Mouse (Mus musculus): ENCODE measurements around the gene Olfr785. TPM values are rescaled to one million over a fixed set of nuclear protein-coding genes. Genes with fewer than 3 reads are reported as not detected.
"Not testable (repeated sequence)": the region's sequence is repeated elsewhere in the genome, so short reads cannot be mapped to it uniquely, and the experiment has no call there.

Gene Olfr785
- polyA plus RNA-seq (2015; fragmentation: Nextera tagmentation; extraction: Ambion mirVana) = not detected in 2 replicates

GRCm38 (mm10) chr10:129405126-129405525 lies at the start of gene Olfr785:
Olfr785 (plus strand) TSS chr10:129405426.
- Histone ChIP-seq H3K27me3 (ENCODE audit: control insufficient read depth, insufficient read depth, low read depth, low read length) (no peaks in the 10 kb centered on the region), H3K27ac (ENCODE audit: low read length) (no peak within 1 kb of the TSS), H3K9me3 (ENCODE audit: control insufficient read depth, low read length) (no peaks in the 10 kb centered on the region), H3K4me2 (ENCODE audit: low read depth, low read length) (no peak within 1 kb of the TSS), H3K36me3 (ENCODE audit: control insufficient read depth, insufficient read depth, low read length) (no peaks in the 10 kb centered on the region), H3K4me1 (replicated peaks; ENCODE audit: control insufficient read depth, insufficient read depth, low read length) (no peaks in the 10 kb centered on the region), H3K4me3 (ENCODE audit: low read length) (no peak within 1 kb of the TSS), H3K9ac (ENCODE audit: low read length) (no peak within 1 kb of the TSS)
- no peak for ATAC-seq (ENCODE audit: low read depth)
- WGBS = 63% methylated on average over 2 of the region's 2 CpGs

- not testable (repeated sequence) for H3K9ac ChIP-seq (ENCODE audit: low read length); H3K4me2 ChIP-seq (ENCODE audit: low read depth, low read length); H3K9me3 ChIP-seq (ENCODE audit: control insufficient read depth, low read length); H3K27ac ChIP-seq (ENCODE audit: low read length); ATAC-seq (ENCODE audit: low read depth); H3K4me1 ChIP-seq (replicated peaks; ENCODE audit: control insufficient read depth, insufficient read depth, low read length); H3K4me3 ChIP-seq (ENCODE audit: low read length); H3K27me3 ChIP-seq (ENCODE audit: control insufficient read depth, insufficient read depth, low read depth, low read length); H3K36me3 ChIP-seq (ENCODE audit: control insufficient read depth, insufficient read depth, low read length)
- 79% methylated on average over 4 of the region's 4 CpGs for WGBS
These were observed 48.7 kb upstream of the Olfr785 start for GRCm38 (mm10) chr10:129356496-129356895.

- Histone ChIP-seq H3K4me1 (replicated peaks; ENCODE audit: control insufficient read depth, insufficient read depth, low read length) (no peaks in the 10 kb centered on the region), H3K27ac (ENCODE audit: low read length) (no peak overlapping the region), H3K4me2 (ENCODE audit: low read depth, low read length) (no peak overlapping the region), H3K36me3 (ENCODE audit: control insufficient read depth, insufficient read depth, low read length) (no peaks in the 10 kb centered on the region), H3K9ac (ENCODE audit: low read length) (no peak overlapping the region), H3K9me3 (ENCODE audit: control insufficient read depth, low read length) (no peaks in the 10 kb centered on the region), H3K27me3 (ENCODE audit: control insufficient read depth, insufficient read depth, low read depth, low read length) (no peaks in the 10 kb centered on the region), H3K4me3 (ENCODE audit: low read length) (no peak overlapping the region)
- ATAC-seq (ENCODE audit: low read depth) = no peak
- 73% methylated on average over 5 of the region's 5 CpGs for WGBS
These were observed 47.9 kb upstream of the Olfr785 start for GRCm38 (mm10) chr10:129357307-129357706.

GRCm38 (mm10) chr10:129374051-129374450 lies 31.2 kb upstream of the Olfr785 start:
- not testable (repeated sequence) for H3K4me1 ChIP-seq (replicated peaks; ENCODE audit: control insufficient read depth, insufficient read depth, low read length); H3K36me3 ChIP-seq (ENCODE audit: control insufficient read depth, insufficient read depth, low read length); H3K9ac ChIP-seq (ENCODE audit: low read length); H3K9me3 ChIP-seq (ENCODE audit: control insufficient read depth, low read length); H3K27me3 ChIP-seq (ENCODE audit: control insufficient read depth, insufficient read depth, low read depth, low read length); H3K27ac ChIP-seq (ENCODE audit: low read length); H3K4me3 ChIP-seq (ENCODE audit: low read length); ATAC-seq (ENCODE audit: low read depth); H3K4me2 ChIP-seq (ENCODE audit: low read depth, low read length)
- WGBS = 84% methylated on average over 5 of the region's 5 CpGs

- Histone ChIP-seq H3K36me3 (ENCODE audit: control insufficient read depth, insufficient read depth, low read length) (no peaks in the 10 kb centered on the region), H3K4me1 (replicated peaks; ENCODE audit: control insufficient read depth, insufficient read depth, low read length) (no peaks in the 10 kb centered on the region), H3K27me3 (ENCODE audit: control insufficient read depth, insufficient read depth, low read depth, low read length) (no peaks in the 10 kb centered on the region), H3K9me3 (ENCODE audit: control insufficient read depth, low read length) (no peaks in the 10 kb centered on the region), H3K9ac (ENCODE audit: low read length) (no peak within 1 kb of the TSS), H3K4me2 (ENCODE audit: low read depth, low read length) (no peak within 1 kb of the TSS), H3K27ac (ENCODE audit: low read length) (no peak within 1 kb of the TSS), H3K4me3 (ENCODE audit: low read length) (no peak within 1 kb of the TSS)
- ATAC-seq (ENCODE audit: low read depth) = no peak
These were observed 21.4 kb upstream of the Olfr785 start, which contains the start of gene Olfr784 for GRCm38 (mm10) chr10:129383783-129384182. Olfr784 (plus strand) TSS chr10:129384083.

- WGBS = 48% methylated on average over 5 of the region's 5 CpGs
- no peak for ATAC-seq (ENCODE audit: low read depth)
- no peak overlapping the region for H3K27ac ChIP-seq (ENCODE audit: low read length)
- no peaks in the 10 kb centered on the region for H3K4me1 ChIP-seq (replicated peaks; ENCODE audit: control insufficient read depth, insufficient read depth, low read length)
- no peaks in the 10 kb centered on the region for H3K27me3 ChIP-seq (ENCODE audit: control insufficient read depth, insufficient read depth, low read depth, low read length)
- H3K9ac ChIP-seq (ENCODE audit: low read length) = no peak overlapping the region
- no peaks in the 10 kb centered on the region for H3K36me3 ChIP-seq (ENCODE audit: control insufficient read depth, insufficient read depth, low read length)
- no peak overlapping the region for H3K4me2 ChIP-seq (ENCODE audit: low read depth, low read length)
- 0 out of 2 replicates have a peak, but pooled peaks cover 2% of the 10 kb centered on the region for H3K9me3 ChIP-seq (ENCODE audit: control insufficient read depth, low read length)
- no peak overlapping the region for H3K4me3 ChIP-seq (ENCODE audit: low read length)
These were observed 4.3 kb upstream of the Olfr785 start for GRCm38 (mm10) chr10:129400892-129401291.

GRCm38 (mm10) chr10:129427006-129427405 lies 21.8 kb downstream of the Olfr785 start, which contains the start of gene Olfr786:
Olfr786 (plus strand) TSS chr10:129427306.
- Histone ChIP-seq H3K4me1 (replicated peaks; ENCODE audit: control insufficient read depth, insufficient read depth, low read length) (no peaks in the 10 kb centered on the region), H3K36me3 (ENCODE audit: control insufficient read depth, insufficient read depth, low read length) (no peaks in the 10 kb centered on the region), H3K9ac (ENCODE audit: low read length) (no peak within 1 kb of the TSS), H3K9me3 (ENCODE audit: control insufficient read depth, low read length) (no peaks in the 10 kb centered on the region), H3K4me3 (ENCODE audit: low read length) (no peak within 1 kb of the TSS), H3K4me2 (ENCODE audit: low read depth, low read length) (no peak within 1 kb of the TSS), H3K27ac (ENCODE audit: low read length) (no peak within 1 kb of the TSS), H3K27me3 (ENCODE audit: control insufficient read depth, insufficient read depth, low read depth, low read length) (no peaks in the 10 kb centered on the region)
- ATAC-seq (ENCODE audit: low read depth) = no peak

Other genes starting within 250 kb of the Olfr785 start
- gene Olfr771, start 240.7 kb upstream of the Olfr785 start, polyA plus RNA-seq (2015; fragmentation: Nextera tagmentation; extraction: Ambion mirVana) = not detected in 2 replicates
- gene Olfr772, start 227.5 kb upstream of the Olfr785 start, polyA plus RNA-seq (2015; fragmentation: Nextera tagmentation; extraction: Ambion mirVana) = not detected in 2 replicates
- not detected in 2 replicates for gene Olfr773, start 218.0 kb upstream of the Olfr785 start, polyA plus RNA-seq (2015; fragmentation: Nextera tagmentation; extraction: Ambion mirVana)
- not detected in 2 replicates for gene Olfr774, start 169.2 kb upstream of the Olfr785 start, polyA plus RNA-seq (2015; fragmentation: Nextera tagmentation; extraction: Ambion mirVana)
- gene Olfr775, start 157.0 kb upstream of the Olfr785 start, polyA plus RNA-seq (2015; fragmentation: Nextera tagmentation; extraction: Ambion mirVana) = not detected in 2 replicates
- gene Olfr776, start 146.3 kb upstream of the Olfr785 start, polyA plus RNA-seq (2015; fragmentation: Nextera tagmentation; extraction: Ambion mirVana) = not detected in 2 replicates
- not detected in 2 replicates for gene Olfr777, start 133.9 kb upstream of the Olfr785 start, polyA plus RNA-seq (2015; fragmentation: Nextera tagmentation; extraction: Ambion mirVana)
- gene Olfr780, start 87.3 kb upstream of the Olfr785 start, polyA plus RNA-seq (2015; fragmentation: Nextera tagmentation; extraction: Ambion mirVana) = not detected in 2 replicates
- not detected in 2 replicates for gene Olfr781, start 76.6 kb upstream of the Olfr785 start, polyA plus RNA-seq (2015; fragmentation: Nextera tagmentation; extraction: Ambion mirVana)
- not detected in 2 replicates for gene Olfr782, start 56.6 kb upstream of the Olfr785 start, polyA plus RNA-seq (2015; fragmentation: Nextera tagmentation; extraction: Ambion mirVana)
- gene Olfr784, start 21.3 kb upstream of the Olfr785 start, polyA plus RNA-seq (2015; fragmentation: Nextera tagmentation; extraction: Ambion mirVana) = 0.05 and 0.06 TPM in 2 replicates
- not detected in 2 replicates for gene Olfr786, start 21.9 kb downstream of the Olfr785 start, polyA plus RNA-seq (2015; fragmentation: Nextera tagmentation; extraction: Ambion mirVana)
- not detected in 2 replicates for gene Olfr787, start 56.4 kb downstream of the Olfr785 start, polyA plus RNA-seq (2015; fragmentation: Nextera tagmentation; extraction: Ambion mirVana)
- gene Olfr788, start 65.6 kb downstream of the Olfr785 start, polyA plus RNA-seq (2015; fragmentation: Nextera tagmentation; extraction: Ambion mirVana) = not detected in 2 replicates
- gene Olfr789, start 79.3 kb downstream of the Olfr785 start, polyA plus RNA-seq (2015; fragmentation: Nextera tagmentation; extraction: Ambion mirVana) = not detected in 2 replicates
- gene Olfr790, start 93.1 kb downstream of the Olfr785 start, polyA plus RNA-seq (2015; fragmentation: Nextera tagmentation; extraction: Ambion mirVana) = not detected in 2 replicates
- not detected in 2 replicates for gene Olfr791, start 116.4 kb downstream of the Olfr785 start, polyA plus RNA-seq (2015; fragmentation: Nextera tagmentation; extraction: Ambion mirVana)
- not detected in 2 replicates for gene Olfr792, start 133.7 kb downstream of the Olfr785 start, polyA plus RNA-seq (2015; fragmentation: Nextera tagmentation; extraction: Ambion mirVana)
- gene Olfr794, start 162.2 kb downstream of the Olfr785 start, polyA plus RNA-seq (2015; fragmentation: Nextera tagmentation; extraction: Ambion mirVana) = not detected in 2 replicates
- not detected in 2 replicates for gene Olfr796, start 207.1 kb downstream of the Olfr785 start, polyA plus RNA-seq (2015; fragmentation: Nextera tagmentation; extraction: Ambion mirVana)
- not detected in 2 replicates for gene Olfr798, start 222.5 kb downstream of the Olfr785 start, polyA plus RNA-seq (2015; fragmentation: Nextera tagmentation; extraction: Ambion mirVana)
- not detected in 2 replicates for gene Olfr799, start 232.1 kb downstream of the Olfr785 start, polyA plus RNA-seq (2015; fragmentation: Nextera tagmentation; extraction: Ambion mirVana)